Mouse (Mus musculus) heart, embryonic 15.5 days (tissue): ENCODE data around the gene Tmem106a. TPM values are rescaled to one million over a fixed set of nuclear protein-coding genes. Genes with fewer than 3 reads are reported as not detected.

Source experiments
- ATAC-seq: fragments of 200-750 bp; cut with Nextera tagmentation; replicated peaks from 2 replicates; pipeline ENCODE4 v1.8.0; 2017; ENCODE audit warnings: low read depth, moderate TSS enrichment; ENCODE audit not compliant: insufficient number of reproducible peaks, insufficient read depth, low FRiP score
- H3K27ac ChIP-seq: fragments of 300-500 bp; sonication (generic); 2 replicates; pipeline ENCODE4 v1.5.1; 2015; ENCODE audit warnings: mild to moderate bottlenecking, inconsistent platforms
- H3K27me3 ChIP-seq: fragments of 300-500 bp; sonication (generic); 2 replicates; pipeline ENCODE4 v1.6.1; 2015; ENCODE audit warnings: inconsistent platforms
- H3K36me3 ChIP-seq: fragments of 300-500 bp; sonication (generic); 2 replicates; pipeline ENCODE4 v1.6.1; 2015; ENCODE audit warnings: mild to moderate bottlenecking, inconsistent platforms
- H3K4me1 ChIP-seq: fragments of 300-500 bp; sonication (generic); replicated peaks from 2 replicates; pipeline ENCODE4 v1.6.1; 2015; ENCODE audit warnings: inconsistent platforms
- H3K4me2 ChIP-seq: fragments of 300-500 bp; sonication (generic); 2 replicates; pipeline ENCODE4 v1.6.1; 2015; ENCODE audit warnings: inconsistent platforms, mild to moderate bottlenecking, moderate library complexity
- H3K4me3 ChIP-seq: fragments of 300-500 bp; sonication (generic); 2 replicates; pipeline ENCODE4 v1.5.1; 2015; ENCODE audit warnings: mild to moderate bottlenecking, inconsistent platforms
- H3K9ac ChIP-seq: fragments of 300-500 bp; sonication (generic); 2 replicates; pipeline ENCODE4 v1.6.1; 2015; ENCODE audit warnings: mild to moderate bottlenecking, inconsistent platforms
- H3K9me3 ChIP-seq: fragments of 300-500 bp; sonication (generic); replicated peaks from 2 replicates; pipeline ENCODE4 v1.6.1; 2016; ENCODE audit warnings: inconsistent platforms
- WGBS: fragments of 180-500 bp; shearing (Covaris S2); methylation state at CpG from one replicate; pipeline ENCODE4 v1.1.7; 2015; ENCODE audit warnings: mixed read lengths; 5-methylcytosine and 5-hydroxymethylcytosine counted together
- polyA plus RNA-seq: library from polyadenylated mRNA; unstranded; fragments of >200 nt; fragmentation: Nextera tagmentation; extraction: Ambion mirVana; gene quantifications from 2 replicates; pipeline ENCODE4 v1.2.1, GENCODE M21; 2015

The Tmem106a gene
- polyA plus RNA-seq: 4.8 and 6.8 TPM in 2 replicates

DNA sequence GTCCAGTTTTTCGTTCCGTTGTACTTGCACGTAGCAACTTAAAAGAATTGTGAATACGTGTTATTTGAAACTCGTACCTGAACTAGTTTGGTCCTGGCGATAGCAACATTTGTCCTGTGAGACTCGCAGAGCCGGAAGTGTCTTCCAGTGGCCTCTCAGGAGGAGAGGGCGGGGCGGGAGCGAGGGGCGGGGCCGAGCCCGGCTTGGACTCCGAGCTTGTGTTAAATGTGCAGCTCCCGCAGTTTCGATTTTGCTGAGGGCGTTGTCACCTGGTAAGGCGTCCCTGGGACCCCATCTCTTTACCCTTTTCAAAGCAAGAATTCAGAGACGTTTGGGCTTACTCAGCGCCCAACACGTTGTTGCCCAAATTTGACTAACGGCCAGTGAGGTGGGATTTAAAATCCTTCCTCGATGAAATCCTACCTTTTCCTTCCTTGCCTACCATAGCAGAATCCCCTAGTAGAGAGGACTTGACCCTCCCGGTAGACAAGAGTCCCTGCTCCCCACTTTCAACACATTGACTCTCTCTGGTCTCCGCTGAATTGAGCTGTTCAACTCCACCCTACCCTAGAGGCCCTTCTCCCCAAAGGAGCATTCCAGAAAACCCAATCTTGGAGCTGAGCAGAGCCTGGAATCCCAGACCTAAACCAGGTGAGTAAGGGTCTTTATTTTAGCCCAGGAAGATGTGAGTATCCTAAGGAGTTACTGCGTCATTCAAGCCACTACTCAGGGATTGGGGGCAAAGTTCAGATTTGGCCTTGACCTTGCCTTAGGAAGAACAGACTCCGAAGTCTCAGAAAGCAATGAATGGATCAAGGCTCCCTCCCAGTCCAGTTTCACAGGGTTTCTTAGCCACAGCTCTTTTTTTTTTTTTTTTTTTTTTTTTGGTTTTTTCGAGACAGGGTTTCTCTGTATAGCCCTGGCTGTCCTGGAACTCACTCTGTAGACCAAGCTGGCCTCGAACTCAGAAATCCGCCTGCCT lies at the start of gene Tmem106a:
TSS of gene Tmem106a (plus strand) at position 189 of the 982 bp plus-strand sequence.
- no peak within 1 kb of the TSS for H3K27ac ChIP-seq

GRCm38 (mm10) chr11:101543533-101543932 lies 38.5 kb upstream of the Tmem106a start:
- no peaks in the 10 kb centered on the region for H3K4me1 ChIP-seq
- H3K9me3 ChIP-seq: no peaks in the 10 kb centered on the region
- no peak overlapping the region for H3K9ac ChIP-seq
- ATAC-seq: no peak
- H3K4me3 ChIP-seq: no peak overlapping the region
- H3K36me3 ChIP-seq: peaks cover 6% of the 10 kb centered on the region
- no peak overlapping the region for H3K27ac ChIP-seq
- H3K27me3 ChIP-seq: no peaks in the 10 kb centered on the region
- WGBS: 85% methylated on average over 9 of the region's 9 CpGs
- H3K4me2 ChIP-seq: no peak overlapping the region

More for the DNA sequence above, at the start of gene Tmem106a:
- peaks cover 38% of the 10 kb centered on the region for H3K36me3 ChIP-seq
- peak; percentile 79 for ATAC-seq
- peak within 1 kb of the TSS; percentile 51; the same call in 1 of the 2 replicates for H3K9ac ChIP-seq
- no peaks in the 10 kb centered on the region for H3K27me3 ChIP-seq
- peaks cover 7% of the 10 kb centered on the region for H3K4me1 ChIP-seq
- H3K9me3 ChIP-seq: no peaks in the 10 kb centered on the region
- 18% methylated on average over 30 of the region's 31 CpGs for WGBS
- peak within 1 kb of the TSS; percentile 62 for H3K4me2 ChIP-seq
- peak within 1 kb of the TSS; percentile 52 for H3K4me3 ChIP-seq

GRCm38 (mm10) chr11:101544132-101544531 lies 37.9 kb upstream of the Tmem106a start:
- Histone ChIP-seq H3K9ac (no peak overlapping the region), H3K27ac (no peak overlapping the region), H3K4me1 (no peaks in the 10 kb centered on the region), H3K4me3 (no peak overlapping the region), H3K27me3 (no peaks in the 10 kb centered on the region), H3K4me2 (no peak overlapping the region), H3K9me3 (no peaks in the 10 kb centered on the region), H3K36me3 (peaks cover 3% of the 10 kb centered on the region)
- no peak for ATAC-seq
- WGBS: 57% methylated on average over 1 of the region's 1 CpGs

DNA sequence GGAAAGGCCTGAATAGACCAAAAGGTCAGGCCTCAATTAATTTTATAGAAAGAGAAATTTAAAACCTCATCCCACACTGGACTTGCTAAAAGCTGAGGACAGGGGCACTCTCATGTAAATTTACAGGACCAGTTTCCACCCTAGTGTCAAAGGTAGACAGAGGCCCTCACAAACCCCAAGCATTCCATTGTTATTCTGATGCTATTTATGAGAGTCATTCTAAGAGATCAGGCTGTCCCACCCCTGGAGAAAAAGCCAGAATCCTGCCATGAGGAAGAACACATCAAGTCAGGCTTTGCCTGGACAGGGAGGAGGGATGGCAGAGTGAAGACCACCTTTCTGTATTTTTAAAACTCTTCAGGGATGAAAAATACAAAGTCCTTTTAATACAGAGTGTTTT lies 33.5 kb upstream of the Tmem106a start:
- H3K27me3 ChIP-seq: no peaks in the 10 kb centered on the region
- ATAC-seq: no peak
- H3K4me1 ChIP-seq: peaks cover 13% of the 10 kb centered on the region
- H3K27ac ChIP-seq: no peak overlapping the region
- H3K9ac ChIP-seq: no peak overlapping the region
- no peak overlapping the region for H3K4me3 ChIP-seq
- no peak overlapping the region for H3K4me2 ChIP-seq
- no peaks in the 10 kb centered on the region for H3K9me3 ChIP-seq
- H3K36me3 ChIP-seq: no peaks in the 10 kb centered on the region

GRCm38 (mm10) chr11:101551751-101552475 lies 30.1 kb upstream of the Tmem106a start, which contains the start of the genes Brca1 and Nbr1:
Brca1 (minus strand) TSS chr11:101551955.
Nbr1 (plus strand) TSS chr11:101552149.
- no peaks in the 10 kb centered on the region for H3K27me3 ChIP-seq
- ATAC-seq: peak; percentile 84
- H3K4me1 ChIP-seq: peaks cover 24% of the 10 kb centered on the region
- H3K9me3 ChIP-seq: no peaks in the 10 kb centered on the region
- H3K4me3 ChIP-seq: peak within 1 kb of the TSS; percentile 79
- H3K4me2 ChIP-seq: peak within 1 kb of the TSS; percentile 79
- under 1% methylated on average over 43 of the region's 43 CpGs for WGBS
- H3K36me3 ChIP-seq: peaks cover 6% of the 10 kb centered on the region; the same call in 1 of the 2 replicates
- H3K9ac ChIP-seq: peak within 1 kb of the TSS; percentile 74
- peak within 1 kb of the TSS; percentile 92 for H3K27ac ChIP-seq

- peak overlapping the region; percentile 79 for H3K4me3 ChIP-seq
- peak overlapping the region; percentile 74 for H3K9ac ChIP-seq
- peak overlapping the region; percentile 92 for H3K27ac ChIP-seq
- H3K4me2 ChIP-seq: peak overlapping the region; percentile 79
- H3K36me3 ChIP-seq: peaks cover 9% of the 10 kb centered on the region; the same call in 1 of the 2 replicates
- WGBS: under 1% methylated on average over 37 of the region's 37 CpGs
- H3K9me3 ChIP-seq: no peaks in the 10 kb centered on the region
- H3K27me3 ChIP-seq: no peaks in the 10 kb centered on the region
- peak; percentile 98 for ATAC-seq
- H3K4me1 ChIP-seq: peaks cover 24% of the 10 kb centered on the region
These were observed 29.4 kb upstream of the Tmem106a start for GRCm38 (mm10) chr11:101552476-101553300.

DNA sequence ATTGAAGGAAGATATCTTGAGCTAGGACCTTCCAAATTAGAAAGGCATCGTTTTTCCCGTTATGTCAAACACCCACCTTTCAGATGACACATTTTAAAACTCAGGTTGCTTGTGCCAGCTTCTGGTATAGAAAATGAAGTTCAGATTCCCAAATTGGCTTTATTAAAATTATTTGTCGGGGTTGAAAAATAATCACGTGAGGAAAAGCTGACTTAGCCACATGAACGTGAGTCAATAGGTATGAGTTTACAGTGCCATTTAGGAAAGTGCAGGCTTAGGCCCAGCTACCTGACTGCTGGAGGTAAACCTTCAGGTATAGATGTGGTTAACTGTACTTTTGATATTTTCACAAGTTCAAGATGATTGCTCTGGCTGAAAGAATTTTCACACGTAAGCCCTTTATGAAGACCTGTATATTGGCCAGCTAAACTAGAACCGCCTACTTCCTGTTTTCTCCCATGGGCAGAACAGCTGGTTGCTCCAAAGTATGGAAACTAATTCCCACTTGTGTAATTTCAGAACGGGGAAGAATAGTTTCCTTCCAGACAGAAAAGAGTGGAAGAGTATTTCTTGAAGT lies 28.6 kb upstream of the Tmem106a start:
- H3K27me3 ChIP-seq: no peaks in the 10 kb centered on the region
- no peaks in the 10 kb centered on the region for H3K9me3 ChIP-seq
- H3K36me3 ChIP-seq: peaks cover 14% of the 10 kb centered on the region
- no peak for ATAC-seq
- WGBS: 17% methylated on average over 8 of the region's 8 CpGs
- peaks cover 24% of the 10 kb centered on the region for H3K4me1 ChIP-seq
- peak overlapping the region; percentile 79 for H3K4me3 ChIP-seq
- peak overlapping the region; percentile 92 for H3K27ac ChIP-seq
- peak overlapping the region; percentile 74 for H3K4me2 ChIP-seq
- peak overlapping the region; percentile 74 for H3K9ac ChIP-seq

- WGBS: 90% methylated on average over 7 of the region's 7 CpGs
- Histone ChIP-seq H3K36me3 (peaks cover 43% of the 10 kb centered on the region), H3K9me3 (no peaks in the 10 kb centered on the region)
These were observed 25.5 kb upstream of the Tmem106a start for GRCm38 (mm10) chr11:101556541-101556940.

DNA sequence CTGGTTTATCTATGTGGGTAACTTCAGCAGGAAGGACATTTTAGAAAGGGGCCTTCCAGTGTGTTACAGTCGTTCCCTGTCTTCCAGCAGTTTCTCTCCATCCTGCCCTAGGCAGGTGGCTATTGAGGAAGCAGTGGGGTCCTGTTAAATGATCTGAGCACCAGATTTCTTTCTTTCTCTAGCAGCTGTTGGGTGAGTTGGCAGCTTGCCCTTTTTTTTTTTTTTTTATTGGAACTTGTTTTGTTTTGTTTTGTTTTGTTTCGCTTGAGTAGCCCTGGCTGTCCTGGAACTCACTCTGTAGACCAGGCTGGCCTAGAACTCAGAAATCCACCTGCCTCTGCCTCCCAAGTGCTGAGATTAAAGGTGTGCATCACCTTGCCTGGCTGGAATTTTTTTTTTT lies 25.1 kb upstream of the Tmem106a start:
- peaks cover 13% of the 10 kb centered on the region for H3K4me1 ChIP-seq
- H3K9me3 ChIP-seq: no peaks in the 10 kb centered on the region
- H3K36me3 ChIP-seq: peaks cover 43% of the 10 kb centered on the region
- H3K27ac ChIP-seq: no peak overlapping the region
- no peak overlapping the region for H3K9ac ChIP-seq
- WGBS: 83% methylated on average over 2 of the region's 2 CpGs
- ATAC-seq: no peak
- H3K27me3 ChIP-seq: no peaks in the 10 kb centered on the region
- no peak overlapping the region for H3K4me3 ChIP-seq
- H3K4me2 ChIP-seq: no peak overlapping the region

More at GRCm38 (mm10) chr11:101556541-101556940, 25.5 kb upstream of the Tmem106a start:
- Histone ChIP-seq H3K4me2 (no peak overlapping the region), H3K27ac (no peak overlapping the region), H3K27me3 (no peaks in the 10 kb centered on the region), H3K9ac (no peak overlapping the region), H3K4me1 (peaks cover 13% of the 10 kb centered on the region), H3K4me3 (no peak overlapping the region)
- no peak for ATAC-seq

DNA sequence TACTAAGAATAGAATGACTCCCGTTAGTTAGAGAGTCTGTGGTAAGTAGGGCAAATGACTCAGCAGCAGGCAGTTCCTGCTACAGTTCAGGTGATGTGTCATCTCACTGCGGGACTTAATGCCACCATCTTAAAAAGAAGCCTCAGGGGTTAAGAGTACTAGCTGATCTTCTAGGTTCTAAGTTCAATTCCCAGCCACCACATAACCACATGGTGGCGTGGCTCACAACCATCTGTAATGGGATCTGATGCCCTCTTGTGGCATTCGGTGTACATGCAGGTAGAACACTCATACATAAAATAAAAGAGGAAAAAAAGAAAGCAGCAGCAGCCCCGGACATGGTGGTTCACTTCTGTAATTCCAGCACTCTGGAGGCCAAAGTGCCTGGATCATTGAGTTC lies 19.7 kb upstream of the Tmem106a start:
- H3K27ac ChIP-seq: no peak overlapping the region
- no peak overlapping the region for H3K9ac ChIP-seq
- no peak overlapping the region for H3K4me3 ChIP-seq
- no peak overlapping the region for H3K4me2 ChIP-seq
- 35% methylated on average over 5 of the region's 5 CpGs for WGBS
- H3K9me3 ChIP-seq: no peaks in the 10 kb centered on the region
- H3K4me1 ChIP-seq: no peaks in the 10 kb centered on the region
- peaks cover 67% of the 10 kb centered on the region for H3K36me3 ChIP-seq
- ATAC-seq: no peak
- H3K27me3 ChIP-seq: no peaks in the 10 kb centered on the region
